Mouse (Mus musculus): ENCODE measurements around the gene Zfp472.
"Not testable (repeated sequence)": the region's sequence is repeated elsewhere in the genome, so short reads cannot be mapped to it uniquely, and the experiment has no call there.

The Zfp472 gene

GRCm38 (mm10) chr17:33008337-33008736 is 42.7 kb downstream of the Zfp472 start:
- DNase-seq (ENCODE audit: low spot score in 2 of 2), result peak in 1 of 2 experiments; percentile 36

GRCm38 (mm10) chr17:33020434-33020833 is 54.8 kb downstream of the Zfp472 start:
- not testable (repeated sequence) for DNase-seq (ENCODE audit: low spot score in 2 of 2)

All from thymus, postnatal 10 days (tissue).